Mouse (Mus musculus) heart, embryonic 10.5 days (tissue): Measurements from ENCODE around the gene Shpk. TPM values are rescaled to one million over a fixed set of nuclear protein-coding genes. Genes with fewer than 3 reads are reported as not detected.

Experiments used
- DNase-seq: peaks from one replicate; pipeline ENCODE4 v3.0.0-alpha.2; 2017; ENCODE audit warnings: low spot score
- H3K27ac ChIP-seq: fragments of 300-500 bp; sonication (generic); 2 replicates; pipeline ENCODE4 v1.5.1; 2016; ENCODE audit warnings: mild to moderate bottlenecking
- H3K27me3 ChIP-seq: fragments of 300-500 bp; sonication (generic); 2 replicates; pipeline ENCODE4 v1.6.1; 2016; ENCODE audit warnings: mild to moderate bottlenecking; ENCODE audit not compliant: poor library complexity, insufficient read depth, severe bottlenecking
- H3K36me3 ChIP-seq: fragments of 300-500 bp; sonication (generic); 2 replicates; pipeline ENCODE4 v1.6.1; 2016; ENCODE audit warnings: mild to moderate bottlenecking, moderate library complexity
- H3K4me1 ChIP-seq: fragments of 300-500 bp; sonication (generic); 2 replicates; pipeline ENCODE4 v1.6.1; 2016; ENCODE audit warnings: mild to moderate bottlenecking
- H3K4me3 ChIP-seq: fragments of 300-500 bp; sonication (generic); 2 replicates; pipeline ENCODE4 v1.5.1; 2016; ENCODE audit warnings: mild to moderate bottlenecking, moderate library complexity
- H3K9me3 ChIP-seq: fragments of 300-500 bp; sonication (generic); 2 replicates; pipeline ENCODE4 v1.6.1; 2016; ENCODE audit warnings: mild to moderate bottlenecking, moderate library complexity
- WGBS: fragments of 180-500 bp; shearing (Covaris S2); methylation state at CpG from one replicate; pipeline ENCODE4 v1.1.7; 2016; 5-methylcytosine and 5-hydroxymethylcytosine counted together
- polyA plus RNA-seq: library from polyadenylated mRNA; unstranded; fragments of >200 nt; fragmentation: Nextera tagmentation; extraction: Ambion mirVana; gene quantifications from 2 replicates; pipeline ENCODE4 v1.2.1, GENCODE M21; 2016

The Shpk gene
- polyA plus RNA-seq, 1 experiment from 2014 or later = 0.54 TPM

- Histone ChIP-seq H3K9me3 (no peaks in the 10 kb centered on the region), H3K36me3 (peaks cover 36% of the 10 kb centered on the region), H3K27me3 (no peaks in the 10 kb centered on the region), H3K4me3 (peak within 1 kb of the TSS; percentile 97), H3K27ac (peak within 1 kb of the TSS; percentile 97), H3K4me1 (peaks cover 31% of the 10 kb centered on the region)
- DNase-seq = peak; percentile 99
- WGBS = under 1% methylated on average over 81 of the region's 81 CpGs
Observed at GRCm38 (mm10) chr11:73176608-73177508, 22.4 kb upstream of the Shpk start, which contains the start of the genes Emc6 and Tax1bp3. TSS of gene Emc6 (minus strand) at chr11:73177037. TSS of gene Tax1bp3 (plus strand) at chr11:73177083.

DNA sequence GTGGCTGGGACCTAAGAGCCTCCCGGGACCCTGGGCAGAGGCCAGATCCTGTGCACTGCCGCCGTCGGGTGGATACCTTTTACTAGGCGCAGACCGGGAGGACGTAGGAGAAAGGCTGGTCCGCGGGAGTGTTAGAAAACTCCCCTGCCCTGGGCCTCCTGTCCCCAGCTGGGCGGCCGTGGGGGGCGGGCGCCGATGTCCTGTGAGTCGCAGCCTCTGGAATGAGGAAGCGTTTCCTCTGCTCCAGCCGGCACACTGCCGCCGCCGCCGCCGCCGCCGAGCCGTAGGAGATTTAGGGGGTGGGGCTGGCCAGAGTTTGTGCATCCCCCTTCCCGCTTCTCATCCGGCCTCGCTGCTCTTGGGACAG is 21.8 kb upstream of the Shpk start:
- Histone ChIP-seq H3K27me3 (no peaks in the 10 kb centered on the region), H3K36me3 (peaks cover 36% of the 10 kb centered on the region), H3K27ac (peak overlapping the region; percentile 97), H3K4me1 (peaks cover 25% of the 10 kb centered on the region), H3K9me3 (no peaks in the 10 kb centered on the region), H3K4me3 (peak overlapping the region; percentile 97)
- peak; percentile 95 for DNase-seq
- under 1% methylated on average over 28 of the region's 28 CpGs for WGBS

- Histone ChIP-seq H3K4me3 (peak overlapping the region; percentile 97), H3K9me3 (no peaks in the 10 kb centered on the region), H3K36me3 (peaks cover 35% of the 10 kb centered on the region), H3K4me1 (peaks cover 25% of the 10 kb centered on the region), H3K27ac (peak overlapping the region; percentile 97), H3K27me3 (no peaks in the 10 kb centered on the region)
- 3% methylated on average over 2 of the region's 2 CpGs for WGBS
- DNase-seq = no peak
Observed at GRCm38 (mm10) chr11:73177895-73178294, 21.4 kb upstream of the Shpk start.

DNA sequence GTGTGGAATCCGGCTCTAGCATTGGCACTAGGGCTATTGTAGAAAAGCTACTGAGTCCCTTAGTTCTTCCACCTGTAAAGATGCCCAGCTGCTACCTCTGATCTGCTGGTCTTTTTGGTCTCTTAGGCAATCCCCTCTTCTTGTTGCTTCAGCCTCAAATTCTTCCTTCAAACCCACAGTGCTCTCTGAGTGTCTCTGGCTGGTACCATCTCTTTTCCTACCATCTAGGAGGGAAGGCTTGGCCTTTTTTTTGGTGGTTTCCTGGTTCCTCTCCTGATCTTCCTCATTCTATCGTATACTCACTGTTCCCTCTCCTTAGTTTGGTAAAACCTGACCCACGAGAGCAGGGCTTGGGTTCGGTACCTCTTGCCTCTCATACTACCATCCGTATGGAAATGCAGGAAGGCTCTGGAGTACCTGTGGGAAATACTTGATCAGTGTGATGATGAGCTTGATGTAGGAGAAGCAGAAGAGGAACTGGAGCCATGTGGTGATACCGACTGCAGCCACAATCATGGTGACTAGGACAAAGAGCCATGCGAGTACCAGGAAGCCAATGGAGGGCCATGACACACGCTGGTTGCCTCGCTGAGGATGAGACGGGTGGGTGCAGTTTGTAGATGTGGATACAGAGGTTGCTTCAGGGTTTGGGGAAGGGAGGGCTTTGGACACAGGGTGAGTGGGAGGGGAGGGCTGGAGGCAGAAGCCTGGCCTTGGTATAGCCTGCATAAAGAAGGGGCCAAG is 13.2 kb upstream of the Shpk start:
- no peaks in the 10 kb centered on the region for H3K4me1 ChIP-seq
- H3K4me3 ChIP-seq = no peak overlapping the region
- H3K27me3 ChIP-seq = no peaks in the 10 kb centered on the region
- WGBS = 89% methylated on average over 10 of the region's 10 CpGs
- H3K9me3 ChIP-seq = no peaks in the 10 kb centered on the region
- no peak overlapping the region for H3K27ac ChIP-seq
- peaks cover 72% of the 10 kb centered on the region for H3K36me3 ChIP-seq
- DNase-seq = no peak

- no peaks in the 10 kb centered on the region for H3K9me3 ChIP-seq
- no peak overlapping the region for H3K27ac ChIP-seq
- peaks cover 77% of the 10 kb centered on the region for H3K36me3 ChIP-seq
- no peak for DNase-seq
- H3K27me3 ChIP-seq = no peaks in the 10 kb centered on the region
- H3K4me1 ChIP-seq = no peaks in the 10 kb centered on the region
- H3K4me3 ChIP-seq = no peak overlapping the region
- 84% methylated on average over 6 of the region's 6 CpGs for WGBS
Observed at GRCm38 (mm10) chr11:73187231-73187630, 12.0 kb upstream of the Shpk start.

DNA sequence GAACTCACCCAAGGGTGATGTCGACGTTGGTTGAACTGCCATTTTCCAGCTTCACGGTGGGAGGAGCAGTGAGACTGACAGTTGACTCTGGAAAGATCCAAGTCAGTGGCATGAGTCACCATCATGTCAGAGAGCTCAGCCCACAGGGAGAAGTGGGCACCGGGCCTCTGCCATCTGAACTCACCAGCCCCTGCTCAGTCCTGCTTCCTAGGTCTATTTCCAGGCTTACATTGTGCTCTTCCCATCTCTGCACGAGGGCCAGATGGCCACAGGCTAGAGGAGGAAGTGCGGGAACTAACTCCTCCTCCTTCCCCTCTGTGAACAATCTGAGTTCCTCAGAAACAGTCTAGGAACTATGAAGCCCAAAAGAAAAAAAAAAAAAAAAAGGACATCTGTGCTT is 6.2 kb upstream of the Shpk start:
- no peaks in the 10 kb centered on the region for H3K9me3 ChIP-seq
- H3K27ac ChIP-seq = no peak overlapping the region
- peaks cover 38% of the 10 kb centered on the region for H3K36me3 ChIP-seq
- H3K27me3 ChIP-seq = no peaks in the 10 kb centered on the region
- peaks cover 4% of the 10 kb centered on the region; the same call in 1 of the 2 replicates for H3K4me1 ChIP-seq
- DNase-seq = no peak
- 75% methylated on average over 6 of the region's 6 CpGs for WGBS
- no peak overlapping the region for H3K4me3 ChIP-seq

DNA sequence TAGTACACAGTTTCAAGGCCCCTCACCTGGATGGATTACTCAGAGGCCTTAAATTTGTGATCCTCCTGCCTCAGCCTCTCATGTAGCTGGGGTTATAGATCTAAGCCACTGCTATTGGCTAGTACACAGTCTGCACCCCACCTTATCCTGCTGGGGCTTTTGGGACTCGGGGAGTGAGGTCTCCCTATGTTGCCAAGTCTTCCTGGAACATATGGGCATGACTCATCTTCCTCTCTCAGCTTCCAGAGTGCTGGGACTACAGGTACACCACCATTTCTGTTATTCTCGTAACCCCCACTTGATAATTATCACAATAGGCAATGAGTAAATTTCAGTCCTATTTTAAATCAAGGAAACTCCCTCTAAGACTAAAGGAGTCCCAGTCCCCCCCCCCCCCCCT is 4.8 kb upstream of the Shpk start:
- no peaks in the 10 kb centered on the region for H3K27me3 ChIP-seq
- 78% methylated on average over 2 of the region's 2 CpGs for WGBS

DNA sequence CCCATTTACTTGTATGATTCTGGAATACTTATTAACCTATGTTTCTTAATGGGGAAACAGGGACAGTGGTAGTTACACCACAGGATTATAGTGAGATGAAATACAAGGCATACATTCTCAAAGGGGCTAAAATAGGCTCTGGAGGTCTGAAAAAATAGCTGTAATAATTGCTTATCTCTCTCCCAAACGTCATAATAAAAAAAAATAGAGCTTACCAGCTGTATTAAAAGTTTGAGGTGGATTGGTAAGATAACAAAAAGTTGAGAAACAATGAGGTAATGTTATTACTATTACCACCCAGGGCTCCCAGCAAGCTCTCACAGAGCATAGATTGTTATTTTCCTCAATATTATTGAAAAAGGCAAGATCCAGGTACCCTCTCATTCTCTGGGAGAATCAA is 1.1 kb upstream of the Shpk start:
- peak overlapping the region; percentile 87 for H3K27ac ChIP-seq
- H3K4me1 ChIP-seq = peaks cover 12% of the 10 kb centered on the region; the same call in 1 of the 2 replicates
- no peaks in the 10 kb centered on the region for H3K27me3 ChIP-seq
- H3K36me3 ChIP-seq = 0 out of 2 replicates have a peak, but pooled peaks cover 7% of the 10 kb centered on the region
- no peak for DNase-seq
- 7% methylated on average over 1 of the region's 1 CpGs for WGBS
- H3K4me3 ChIP-seq = peak overlapping the region; percentile 87
- no peaks in the 10 kb centered on the region for H3K9me3 ChIP-seq

More for the DNA sequence above, 4.8 kb upstream of the Shpk start:
- Histone ChIP-seq H3K4me1 (peaks cover 6% of the 10 kb centered on the region; the same call in 1 of the 2 replicates), H3K4me3 (no peak overlapping the region), H3K27ac (no peak overlapping the region), H3K36me3 (peaks cover 28% of the 10 kb centered on the region), H3K9me3 (no peaks in the 10 kb centered on the region)
- no peak for DNase-seq

DNA sequence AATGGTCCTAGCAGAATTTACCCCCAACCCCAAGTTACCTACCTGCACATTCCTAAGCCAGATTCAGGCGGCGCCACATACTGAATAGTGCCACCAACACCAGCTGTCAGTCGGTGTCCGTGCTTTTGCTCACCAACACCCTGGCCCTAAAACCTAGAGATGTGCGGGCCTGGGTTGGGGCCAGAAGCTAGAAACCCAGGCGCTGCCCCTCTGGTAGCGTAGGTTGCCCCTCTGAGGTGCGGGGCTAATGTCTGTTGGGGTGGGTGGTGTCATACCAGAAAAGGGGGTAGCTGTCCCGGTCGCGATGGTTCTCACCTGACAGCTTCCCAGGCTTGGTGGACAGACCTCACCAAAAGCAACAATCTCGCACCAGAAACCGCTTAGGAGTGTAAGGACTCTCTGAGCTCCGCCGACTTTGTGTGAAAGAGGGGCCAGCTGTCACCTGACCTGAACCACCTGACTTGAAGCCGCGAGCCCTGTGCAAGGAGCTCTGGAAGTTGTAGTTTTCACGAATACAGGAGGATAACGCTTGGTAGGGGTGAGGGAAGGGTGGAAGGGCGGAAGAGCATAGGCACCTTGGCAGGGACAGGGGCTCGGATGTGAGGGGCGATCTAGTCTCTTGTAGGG is 544 bp upstream of the Shpk start, which contains the start of gene Ctns:
TSS of gene Ctns (minus strand) at position 440 of the 627 bp plus-strand sequence.
- H3K4me1 ChIP-seq = peaks cover 12% of the 10 kb centered on the region; the same call in 1 of the 2 replicates
- no peaks in the 10 kb centered on the region for H3K9me3 ChIP-seq
- peak within 1 kb of the TSS; percentile 87 for H3K4me3 ChIP-seq
- H3K27me3 ChIP-seq = no peaks in the 10 kb centered on the region
- H3K36me3 ChIP-seq = 0 out of 2 replicates have a peak, but pooled peaks cover 7% of the 10 kb centered on the region
- 2% methylated on average over 22 of the region's 22 CpGs for WGBS
- H3K27ac ChIP-seq = peak within 1 kb of the TSS; percentile 87
- DNase-seq = peak; percentile 97

- Histone ChIP-seq H3K4me3 (peak overlapping the region; percentile 87), H3K27me3 (no peaks in the 10 kb centered on the region), H3K36me3 (0 out of 2 replicates have a peak, but pooled peaks cover 4% of the 10 kb centered on the region), H3K27ac (peak overlapping the region; percentile 87; the same call in 1 of the 2 replicates), H3K9me3 (no peaks in the 10 kb centered on the region), H3K4me1 (peaks cover 12% of the 10 kb centered on the region; the same call in 1 of the 2 replicates)
- WGBS = 3% methylated on average over 12 of the region's 12 CpGs
- DNase-seq = no peak
Observed at GRCm38 (mm10) chr11:73199879-73200278, 619 bp downstream of the Shpk start.

GRCm38 (mm10) chr11:73201021-73201420 is 1.8 kb downstream of the Shpk start:
- no peaks in the 10 kb centered on the region for H3K27me3 ChIP-seq
- H3K4me3 ChIP-seq = no peak overlapping the region
- H3K4me1 ChIP-seq = peaks cover 12% of the 10 kb centered on the region; the same call in 1 of the 2 replicates
- H3K9me3 ChIP-seq = no peaks in the 10 kb centered on the region
- no peak overlapping the region for H3K27ac ChIP-seq
- no peaks in the 10 kb centered on the region for H3K36me3 ChIP-seq
- DNase-seq = no peak
- WGBS = 79% methylated on average over 2 of the region's 2 CpGs

DNA sequence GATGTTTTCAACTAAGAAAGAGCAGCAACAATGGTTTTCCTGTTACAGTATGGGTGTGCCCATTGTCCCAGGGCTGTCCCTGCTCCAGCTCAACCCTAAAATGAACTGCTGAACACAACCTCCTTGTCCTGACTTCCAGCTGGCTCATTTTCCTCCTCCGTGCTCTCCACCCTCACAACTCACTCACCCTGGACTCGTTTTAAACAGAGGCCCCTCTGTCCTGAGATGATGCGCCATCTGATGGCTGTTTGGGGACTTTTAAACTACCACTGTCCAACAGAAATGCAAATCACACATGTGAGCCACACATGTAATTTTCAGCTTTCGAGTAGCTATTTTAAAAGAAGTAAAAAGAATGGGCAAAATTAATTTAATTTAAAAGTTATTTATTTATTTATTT is 2.3 kb downstream of the Shpk start:
- peaks cover 12% of the 10 kb centered on the region; the same call in 1 of the 2 replicates for H3K4me1 ChIP-seq
- DNase-seq = no peak
- H3K36me3 ChIP-seq = no peaks in the 10 kb centered on the region
- H3K27ac ChIP-seq = no peak overlapping the region
- 35% methylated on average over 4 of the region's 4 CpGs for WGBS
- no peaks in the 10 kb centered on the region for H3K27me3 ChIP-seq
- no peak overlapping the region for H3K4me3 ChIP-seq
- no peaks in the 10 kb centered on the region for H3K9me3 ChIP-seq
